In the genomic region with DNA sequence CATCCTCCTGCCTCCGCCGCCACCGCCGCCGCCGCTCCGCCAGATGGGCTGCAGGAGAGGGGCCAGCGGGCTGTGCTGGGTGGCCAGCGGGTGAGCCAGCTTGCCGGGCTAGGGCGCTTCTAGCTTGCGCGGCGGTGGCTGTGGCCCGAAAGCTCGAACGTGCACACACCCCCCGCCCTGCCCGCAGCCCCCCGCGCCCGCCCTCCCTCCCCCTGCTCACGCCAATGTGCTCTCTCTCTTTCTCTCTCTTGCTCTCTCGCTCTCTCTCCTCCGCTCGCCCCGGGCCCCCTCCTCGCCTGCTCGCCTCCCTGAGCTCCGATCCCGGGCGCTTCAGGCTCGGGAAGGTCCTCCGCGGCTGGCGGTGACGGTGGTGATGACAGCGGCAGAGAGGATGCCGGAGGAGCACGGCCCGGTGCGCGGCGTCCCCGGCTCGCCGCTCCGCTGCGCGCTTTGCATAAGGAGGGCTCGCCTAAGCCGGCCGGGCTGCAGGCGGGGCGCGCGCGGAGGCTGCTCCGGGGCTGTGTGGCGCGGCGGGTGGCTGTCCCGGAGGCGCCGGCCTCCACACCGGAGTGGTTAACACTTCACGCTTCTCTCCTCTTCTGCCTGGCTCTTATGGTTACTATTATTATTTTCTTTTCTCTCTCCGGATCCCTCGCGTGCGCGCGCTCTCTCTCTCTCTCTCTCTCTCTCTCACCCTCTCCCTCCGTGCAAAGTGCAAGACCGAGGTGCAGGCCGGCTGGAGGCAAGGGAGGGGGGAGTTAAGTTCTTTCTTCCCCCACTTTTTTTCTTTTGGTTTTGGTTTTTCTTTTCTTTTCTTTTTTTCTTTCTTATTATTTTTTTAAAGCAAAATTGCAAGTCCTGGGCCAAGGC, we compare ENCODE assay signal across 8 mouse cellular contexts. TPM values are rescaled to one million over a fixed set of nuclear protein-coding genes. Genes with fewer than 3 reads are reported as not detected.
DNase-seq lines count a peak whose midpoint lies in the region; ATAC-seq and TF ChIP-seq lines count a peak whose summit lies in the region.

No protein-coding gene starts in this region.

- no peaks in the 10 kb centered on the region for H3K9me3 ChIP-seq in forebrain, embryonic 15.5 days
- H3K9me3 ChIP-seq in liver, postnatal 0 days (ENCODE audit: low read length) = no peaks in the 10 kb centered on the region
- no peaks in the 10 kb centered on the region for H3K9me3 ChIP-seq in neural tube, embryonic 12.5 days
- no peaks in the 10 kb centered on the region for H3K9me3 ChIP-seq in stomach, postnatal 0 days (ENCODE audit: control insufficient read depth, low read length)

- ATAC-seq in cerebellum, adult (ENCODE audit: insufficient number of reproducible peaks, low FRiP score, low TSS enrichment) = peak; percentile 69; the same call in 1 of the 2 replicates
- ATAC-seq in forebrain, embryonic 15.5 days (replicated peaks) = peak; percentile 85
- peak; percentile 73 for ATAC-seq in liver, postnatal 0 days
- peak; percentile 85 for ATAC-seq in neural tube, embryonic 12.5 days (ENCODE audit: low FRiP score, low read depth)
- ATAC-seq in stomach, postnatal 0 days (ENCODE audit: low FRiP score, low TSS enrichment) = peak; percentile 86

- no peaks in the 10 kb centered on the region for H3K36me3 ChIP-seq in forebrain, embryonic 15.5 days
- no peaks in the 10 kb centered on the region for H3K36me3 ChIP-seq in liver, postnatal 0 days (replicated peaks; ENCODE audit: insufficient read depth, low read length)
- no peaks in the 10 kb centered on the region for H3K36me3 ChIP-seq in neural tube, embryonic 12.5 days
- no peaks in the 10 kb centered on the region for H3K36me3 ChIP-seq in stomach, postnatal 0 days (ENCODE audit: control insufficient read depth, insufficient read depth, low read length)

- WGBS in forebrain, embryonic 15.5 days = 0% methylated on average over 60 of the region's 76 CpGs
- 1% methylated on average over 57 of the region's 76 CpGs for WGBS in liver, postnatal 0 days (ENCODE audit: insufficient replicate concordance)
- under 1% methylated on average over 70 of the region's 76 CpGs for WGBS in neural tube, embryonic 12.5 days
- under 1% methylated on average over 46 of the region's 76 CpGs for WGBS in stomach, postnatal 0 days

- peak overlapping the region; percentile 77 for H3K4me3 ChIP-seq in forebrain, embryonic 15.5 days
- peak overlapping the region; percentile 60 for H3K4me3 ChIP-seq in liver, postnatal 0 days (ENCODE audit: low read depth, low read length)
- peak overlapping the region; percentile 66 for H3K4me3 ChIP-seq in neural tube, embryonic 12.5 days
- H3K4me3 ChIP-seq in stomach, postnatal 0 days (ENCODE audit: low read depth, low read length) = peak overlapping the region; percentile 68

- no peak for TF ChIP-seq CTCF in liver, postnatal 0 days (IDR thresholded peaks at IDR 0.05; ENCODE audit: low read depth)
- TF ChIP-seq CTCF in stomach, postnatal 0 days (IDR thresholded peaks at IDR 0.05; ENCODE audit: low read depth) = no peak

- peaks cover 36% of the 10 kb centered on the region for H3K27me3 ChIP-seq in forebrain, embryonic 15.5 days
- H3K27me3 ChIP-seq in liver, postnatal 0 days (ENCODE audit: insufficient read depth, low read length) = peaks cover 11% of the 10 kb centered on the region
- H3K27me3 ChIP-seq in neural tube, embryonic 12.5 days (replicated peaks) = no peaks in the 10 kb centered on the region
- H3K27me3 ChIP-seq in stomach, postnatal 0 days (ENCODE audit: control insufficient read depth, insufficient read depth, low read length) = no peaks in the 10 kb centered on the region

- no peak for TF ChIP-seq EP300 in liver, postnatal 0 days (IDR thresholded peaks at IDR 0.05; ENCODE audit: low read depth)
- TF ChIP-seq EP300 in stomach, postnatal 0 days (optimal IDR thresholded peaks at IDR 0.05) = no peak

- H3K27ac ChIP-seq in forebrain, embryonic 15.5 days (replicated peaks) = peak overlapping the region; percentile 89
- H3K27ac ChIP-seq in liver, postnatal 0 days (ENCODE audit: low read depth) = peak overlapping the region; percentile 81
- H3K27ac ChIP-seq in neural tube, embryonic 12.5 days = peak overlapping the region; percentile 76
- H3K27ac ChIP-seq in stomach, postnatal 0 days (replicated peaks) = peak overlapping the region; percentile 88

- peak overlapping the region; percentile 98 for H3K4me2 ChIP-seq in forebrain, embryonic 15.5 days (replicated peaks)
- H3K4me2 ChIP-seq in liver, postnatal 0 days (ENCODE audit: low read depth, low read length) = peak overlapping the region; percentile 69
- peak overlapping the region; percentile 83 for H3K4me2 ChIP-seq in neural tube, embryonic 12.5 days (replicated peaks)
- H3K4me2 ChIP-seq in stomach, postnatal 0 days (replicated peaks; ENCODE audit: low read depth) = peak overlapping the region; percentile 85

- intact Hi-C loops in heart, postnatal 14 days (cut with DNase I) = loop anchor here (5.0 to 10.0 kb wide), 4 partner anchors 545 to 1255 kb away; no protein-coding TSS in a partner anchor

- H3K9ac ChIP-seq in forebrain, embryonic 15.5 days (replicated peaks) = peak overlapping the region; percentile 70
- peak overlapping the region; percentile 69 for H3K9ac ChIP-seq in liver, postnatal 0 days (replicated peaks)
- peak overlapping the region; percentile 79 for H3K9ac ChIP-seq in neural tube, embryonic 12.5 days
- H3K9ac ChIP-seq in stomach, postnatal 0 days (ENCODE audit: low read length) = peak overlapping the region; percentile 71

- DNase-seq in CD4-positive, CD25-positive, alpha-beta regulatory T cell, adult 2 months (ENCODE audit: low read depth, low spot score) = peak; percentile 82
- peak; percentile 77 to 81 for DNase-seq in heart, postnatal 14 days
- DNase-seq in kidney, postnatal 4 days = peak; percentile 79 to 87
- peak; percentile 73 for DNase-seq in liver, postnatal 0 days
- peak; percentile 72 for DNase-seq in stomach, postnatal 0 days (ENCODE audit: low spot score)

- H3K4me1 ChIP-seq in forebrain, embryonic 15.5 days = peaks cover 38% of the 10 kb centered on the region
- 0 out of 2 replicates have a peak, but pooled peaks cover 3% of the 10 kb centered on the region for H3K4me1 ChIP-seq in liver, postnatal 0 days (ENCODE audit: insufficient read depth)
- H3K4me1 ChIP-seq in neural tube, embryonic 12.5 days = peaks cover 15% of the 10 kb centered on the region
- H3K4me1 ChIP-seq in stomach, postnatal 0 days (replicated peaks; ENCODE audit: control insufficient read depth, insufficient read depth) = no peaks in the 10 kb centered on the region

RNA-seq across cellular contexts. Expression of gene Maf, which starts 0.5 kb away (rescaled TPM):
- polyA plus RNA-seq in forebrain, embryonic 15.5 days (2015; fragmentation: Nextera tagmentation; extraction: Ambion mirVana) = 4.8 and 5.8 TPM in 2 replicates
- 10 to 100 TPM in 1 of 2 experiments, 1 to 10 TPM in 1; 8.2 to 11.0 TPM for total RNA-seq in heart, postnatal 14 days (2021)
- polyA plus RNA-seq in liver, postnatal 0 days (2015; fragmentation: Nextera tagmentation; extraction: Ambion mirVana) = 5.9 and 6.0 TPM in 2 replicates
- polyA plus RNA-seq in neural tube, embryonic 12.5 days (2016; fragmentation: Nextera tagmentation; extraction: Ambion mirVana) = 7.2 and 7.4 TPM in 2 replicates
- polyA plus RNA-seq in stomach, postnatal 0 days (2015; fragmentation: Nextera tagmentation; extraction: Ambion mirVana) = 5.1 and 5.4 TPM in 2 replicates

Comparison
In these comparisons a context has a peak if more than half of its experiments do, and no peak if none do; other contexts are left out.
1. Peak in every context shown above with its lines: DNase-seq, ATAC-seq, H3K4me3 ChIP-seq and H3K27ac ChIP-seq.